Mouse (Mus musculus): ENCODE results near the gene Alpk1. TPM values are rescaled to one million over a fixed set of nuclear protein-coding genes. Genes with fewer than 3 reads are reported as not detected.

The Alpk1 gene
- polyA plus RNA-seq, 1 experiment from 2014 or later, result 1.1 TPM

DNA sequence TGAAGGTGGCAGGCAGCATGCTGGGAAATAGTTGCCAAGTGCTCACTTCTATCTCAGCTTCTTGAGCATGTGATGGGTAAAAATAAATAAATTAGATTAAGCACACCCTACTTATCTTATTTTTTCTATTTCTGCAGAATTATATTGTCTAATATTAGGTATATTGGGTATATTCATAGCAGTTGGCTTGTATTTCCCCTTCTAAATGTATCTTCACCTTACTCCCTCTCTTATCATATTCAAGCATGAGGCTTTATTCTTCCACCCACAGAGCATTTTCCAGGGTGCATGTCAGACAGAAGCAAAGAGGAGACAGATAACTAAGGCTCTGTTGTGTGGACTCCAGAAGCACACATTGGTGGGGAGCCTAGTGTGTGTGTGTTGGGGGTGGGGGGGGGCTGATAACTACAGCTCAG lies 22.4 kb downstream of the Alpk1 start:
- H3K4me2 ChIP-seq, result no peak overlapping the region
- no peak overlapping the region for H3K9ac ChIP-seq
- peaks cover 88% of the 10 kb centered on the region for H3K27me3 ChIP-seq
- H3K4me1 ChIP-seq, result peaks cover 9% of the 10 kb centered on the region
- peak overlapping the region; percentile 86; the same call in 1 of the 2 replicates for H3K27ac ChIP-seq
- H3K9me3 ChIP-seq (replicated peaks), result no peaks in the 10 kb centered on the region
- no peak overlapping the region for H3K4me3 ChIP-seq
- H3K36me3 ChIP-seq (ENCODE audit: poor library complexity, severe bottlenecking), result no peaks in the 10 kb centered on the region
- no peak for ATAC-seq

DNA sequence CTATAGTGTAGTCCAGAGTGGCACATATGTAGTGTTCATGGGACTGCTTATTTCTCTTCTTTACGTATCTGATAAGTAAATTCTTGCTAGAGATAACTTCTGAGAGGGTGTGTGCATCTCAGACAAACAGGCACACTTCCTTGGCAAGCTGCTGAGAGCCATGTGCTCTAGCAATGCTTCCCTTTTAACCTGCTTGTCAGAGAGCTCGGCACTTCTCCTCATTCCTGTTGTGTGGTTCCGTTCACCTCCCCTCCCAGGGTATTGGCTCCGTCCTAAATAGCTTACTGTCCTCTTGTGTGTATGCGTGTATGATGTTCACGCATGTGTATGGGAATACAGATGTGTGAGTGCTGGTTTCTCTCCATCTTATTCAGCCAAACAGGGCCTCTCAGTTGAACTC lies 23.9 kb downstream of the Alpk1 start:
- no peaks in the 10 kb centered on the region for H3K9me3 ChIP-seq (replicated peaks)
- H3K4me1 ChIP-seq, result peaks cover 12% of the 10 kb centered on the region
- no peak overlapping the region for H3K9ac ChIP-seq
- no peak overlapping the region for H3K4me2 ChIP-seq
- ATAC-seq, result no peak
- H3K27me3 ChIP-seq, result peaks cover 75% of the 10 kb centered on the region
- no peak overlapping the region for H3K4me3 ChIP-seq
- WGBS, result 88% methylated on average over 6 of the region's 6 CpGs
- no peak overlapping the region for H3K27ac ChIP-seq
- no peaks in the 10 kb centered on the region for H3K36me3 ChIP-seq (ENCODE audit: poor library complexity, severe bottlenecking)

DNA sequence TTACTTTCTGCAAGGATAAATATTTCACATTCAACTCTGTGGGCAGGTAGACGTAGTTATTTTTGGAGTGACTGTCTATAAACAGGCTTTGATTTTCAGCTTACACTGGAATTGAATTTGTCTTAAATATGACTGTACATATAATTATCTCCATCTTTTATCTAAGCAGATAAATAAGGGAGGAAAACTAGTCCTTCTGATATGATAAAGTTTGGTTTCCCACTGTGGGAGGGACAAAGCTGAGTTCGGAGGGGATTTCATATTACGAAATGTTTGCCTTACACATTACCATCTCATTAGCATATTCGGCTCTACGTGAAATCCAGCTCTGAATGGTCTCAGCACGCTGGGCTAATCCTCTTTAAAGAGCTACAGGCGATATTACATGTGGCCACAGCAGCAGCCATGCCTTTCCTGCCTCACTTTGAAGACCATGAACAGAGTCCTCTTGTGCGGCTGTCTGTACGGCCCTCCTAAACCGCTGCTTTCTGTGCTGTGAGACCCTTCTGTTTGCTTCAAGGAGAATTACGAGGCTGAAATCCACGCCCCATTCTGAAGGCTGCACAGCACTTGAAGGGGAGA lies 30.3 kb downstream of the Alpk1 start:
- WGBS, result 2% methylated on average over 12 of the region's 12 CpGs
- no peaks in the 10 kb centered on the region for H3K36me3 ChIP-seq (ENCODE audit: poor library complexity, severe bottlenecking)
- peaks cover 52% of the 10 kb centered on the region for H3K27me3 ChIP-seq
- ATAC-seq, result peak; percentile 63
- peak overlapping the region; percentile 30; the same call in 1 of the 2 replicates for H3K9ac ChIP-seq
- no peaks in the 10 kb centered on the region for H3K9me3 ChIP-seq (replicated peaks)
- H3K4me3 ChIP-seq, result peak overlapping the region; percentile 6; the same call in 1 of the 2 replicates
- peaks cover 55% of the 10 kb centered on the region for H3K4me1 ChIP-seq
- H3K27ac ChIP-seq, result peak overlapping the region; percentile 93
- peak overlapping the region; percentile 55 for H3K4me2 ChIP-seq

DNA sequence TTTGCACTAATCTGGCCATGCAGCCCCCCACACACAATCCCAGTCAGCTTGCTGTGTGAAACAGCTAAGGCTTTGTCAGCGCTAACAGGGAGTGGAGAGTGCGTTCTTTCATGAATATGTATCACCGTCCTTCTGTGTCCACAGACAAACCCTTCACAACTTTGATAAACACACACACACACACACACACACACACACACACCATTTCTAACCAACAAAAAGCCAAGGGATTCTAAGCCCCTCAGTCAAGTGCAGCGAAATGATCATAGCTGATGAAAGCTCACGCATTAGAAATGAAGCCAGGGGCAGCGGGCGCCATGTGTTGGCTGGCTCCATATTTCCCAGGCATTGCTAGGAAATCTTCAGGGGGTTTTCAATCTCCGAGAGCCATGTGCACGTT lies 31.1 kb downstream of the Alpk1 start:
- 0% methylated on average over 9 of the region's 9 CpGs for WGBS
- H3K4me3 ChIP-seq, result peak overlapping the region; percentile 26
- H3K9ac ChIP-seq, result peak overlapping the region; percentile 23; the same call in 1 of the 2 replicates
- H3K4me2 ChIP-seq, result peak overlapping the region; percentile 55
- no peaks in the 10 kb centered on the region for H3K36me3 ChIP-seq (ENCODE audit: poor library complexity, severe bottlenecking)
- no peaks in the 10 kb centered on the region for H3K9me3 ChIP-seq (replicated peaks)
- H3K27me3 ChIP-seq, result peaks cover 49% of the 10 kb centered on the region
- peak; percentile 72 for ATAC-seq
- H3K4me1 ChIP-seq, result peaks cover 63% of the 10 kb centered on the region
- H3K27ac ChIP-seq, result peak overlapping the region; percentile 93

DNA sequence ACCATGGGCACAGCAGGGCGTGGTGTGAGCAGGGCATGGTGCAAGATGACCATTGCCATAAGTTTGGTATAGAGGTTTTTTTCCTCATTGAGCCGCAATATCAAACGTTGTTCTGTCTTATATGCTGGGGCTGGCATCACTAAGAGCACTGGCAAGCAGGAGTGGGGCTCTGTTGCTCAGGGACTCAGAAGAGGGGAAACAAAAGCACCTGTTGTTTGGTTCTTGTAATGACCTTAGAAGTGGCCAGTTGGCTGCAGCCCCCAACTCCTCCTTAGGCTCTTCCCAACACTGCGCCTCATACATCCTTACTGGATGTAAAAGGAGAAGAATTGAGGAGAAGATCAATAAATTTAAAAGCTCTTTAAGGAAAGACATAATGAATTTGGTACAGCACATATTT lies 31.7 kb downstream of the Alpk1 start:
- H3K27me3 ChIP-seq, result peaks cover 42% of the 10 kb centered on the region
- no peak overlapping the region; the same call in 1 of the 2 replicates for H3K9ac ChIP-seq
- no peaks in the 10 kb centered on the region for H3K36me3 ChIP-seq (ENCODE audit: poor library complexity, severe bottlenecking)
- H3K27ac ChIP-seq, result peak overlapping the region; percentile 93
- H3K4me1 ChIP-seq, result peaks cover 68% of the 10 kb centered on the region
- 28% methylated on average over 4 of the region's 4 CpGs for WGBS
- H3K9me3 ChIP-seq (replicated peaks), result no peaks in the 10 kb centered on the region
- H3K4me3 ChIP-seq, result no peak overlapping the region
- no peak for ATAC-seq
- H3K4me2 ChIP-seq, result peak overlapping the region; percentile 55

DNA sequence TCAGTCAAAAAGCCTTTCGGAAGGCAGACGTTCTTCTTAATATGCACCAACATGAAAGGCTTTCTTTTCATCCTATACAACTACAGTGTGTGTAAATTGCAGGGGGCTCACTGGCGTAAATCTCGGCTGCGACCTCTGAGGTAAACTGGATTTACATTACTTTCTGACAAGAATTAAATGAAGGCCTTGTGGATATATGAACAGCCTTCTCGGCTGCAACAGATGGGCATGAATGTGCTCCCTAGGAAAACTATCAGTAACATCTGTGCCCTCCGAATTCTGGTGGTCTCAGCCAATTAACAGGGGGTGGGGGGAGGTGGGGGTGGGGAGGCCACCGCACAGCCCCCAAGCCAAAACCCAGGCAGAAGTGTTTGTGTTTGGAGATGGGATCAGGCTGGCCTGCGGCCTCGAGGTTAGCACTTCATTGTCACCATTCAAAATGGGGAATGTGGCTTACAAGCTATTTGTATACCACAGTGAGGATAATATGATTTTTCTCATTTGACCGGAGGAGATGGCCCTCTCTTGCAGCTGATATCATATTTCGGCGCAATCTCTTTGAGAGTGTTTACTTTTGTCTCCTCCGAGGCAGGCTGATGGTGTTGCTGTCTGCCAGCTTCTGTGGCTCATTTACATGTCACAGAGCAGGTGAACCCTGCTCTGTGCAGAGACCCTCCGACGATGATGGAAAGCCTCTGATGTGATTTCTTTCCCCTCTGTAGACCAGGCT lies 34.3 kb downstream of the Alpk1 start:
- no peak overlapping the region for H3K4me3 ChIP-seq
- WGBS, result 6% methylated on average over 16 of the region's 16 CpGs
- H3K4me1 ChIP-seq, result peaks cover 62% of the 10 kb centered on the region
- H3K9me3 ChIP-seq (replicated peaks), result no peaks in the 10 kb centered on the region
- H3K4me2 ChIP-seq, result peak overlapping the region; percentile 8; the same call in 1 of the 2 replicates
- H3K27me3 ChIP-seq, result peaks cover 36% of the 10 kb centered on the region
- peak; percentile 60 for ATAC-seq
- H3K36me3 ChIP-seq (ENCODE audit: poor library complexity, severe bottlenecking), result no peaks in the 10 kb centered on the region
- H3K9ac ChIP-seq, result no peak overlapping the region
- H3K27ac ChIP-seq, result peak overlapping the region; percentile 88

DNA sequence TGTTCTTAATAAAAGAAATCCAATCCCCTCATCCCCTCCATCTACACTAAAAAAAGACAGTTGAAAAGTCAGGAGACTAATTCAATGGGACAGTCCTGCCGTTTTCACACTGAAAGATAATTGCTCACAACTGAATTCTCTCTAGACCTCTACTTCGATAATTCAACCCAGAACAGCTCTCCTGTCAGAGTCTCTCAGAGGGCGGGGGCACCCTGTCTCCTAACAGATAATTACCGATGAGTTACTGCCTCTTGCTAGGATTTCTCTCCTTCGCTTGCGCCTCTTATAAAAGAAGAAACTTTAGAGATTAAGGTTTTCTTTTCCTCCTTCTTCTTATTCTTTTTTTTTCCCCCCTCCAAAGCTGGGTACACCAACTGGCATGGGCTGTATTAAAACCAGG lies 34.8 kb downstream of the Alpk1 start:
- Histone ChIP-seq H3K36me3 (ENCODE audit: poor library complexity, severe bottlenecking) (no peaks in the 10 kb centered on the region), H3K4me3 (no peak overlapping the region), H3K27me3 (peaks cover 32% of the 10 kb centered on the region), H3K4me2 (peak overlapping the region; percentile 8; the same call in 1 of the 2 replicates), H3K4me1 (peaks cover 57% of the 10 kb centered on the region), H3K9ac (no peak overlapping the region), H3K9me3 (replicated peaks) (no peaks in the 10 kb centered on the region), H3K27ac (peak overlapping the region; percentile 88)
- WGBS, result 16% methylated on average over 6 of the region's 6 CpGs
- ATAC-seq, result no peak

DNA sequence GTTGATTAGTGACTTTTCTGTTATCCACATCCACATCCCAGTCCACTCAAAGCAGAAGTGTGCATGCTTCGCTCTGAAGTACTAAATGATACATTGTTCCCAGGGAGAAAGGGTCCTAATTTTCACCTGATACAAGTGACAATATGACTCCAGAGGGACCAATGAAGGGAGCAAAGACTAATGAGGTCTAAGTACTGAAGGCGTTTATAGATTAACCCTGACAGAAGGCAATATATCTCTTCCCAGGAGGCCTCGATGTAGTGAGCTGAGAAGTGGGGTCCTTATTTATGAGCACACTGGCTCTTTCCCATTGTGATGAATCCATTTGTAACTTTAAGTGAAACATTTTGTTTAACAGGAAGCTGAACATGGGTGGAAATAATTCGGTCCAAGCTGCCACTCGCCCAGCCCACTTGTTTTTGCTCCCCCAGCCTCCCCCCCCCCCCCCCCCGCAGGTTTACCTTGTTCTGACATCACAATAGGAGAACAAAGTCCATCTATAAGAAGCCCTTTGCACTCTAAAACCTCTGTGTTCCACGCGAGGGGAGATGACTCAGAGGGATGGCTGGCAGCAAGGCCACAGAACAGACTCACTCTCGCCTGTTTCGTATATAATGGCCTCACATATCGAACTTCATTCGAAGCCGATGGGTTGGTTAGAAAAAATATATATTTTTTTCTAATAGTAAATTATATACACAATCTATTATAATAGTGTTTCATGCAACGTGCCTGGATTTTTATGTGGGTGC lies 36.5 kb downstream of the Alpk1 start:
- no peak for ATAC-seq
- Histone ChIP-seq H3K27ac (no peak overlapping the region), H3K4me3 (no peak overlapping the region), H3K4me2 (no peak overlapping the region), H3K9me3 (replicated peaks) (no peaks in the 10 kb centered on the region), H3K27me3 (peaks cover 32% of the 10 kb centered on the region), H3K36me3 (ENCODE audit: poor library complexity, severe bottlenecking) (no peaks in the 10 kb centered on the region), H3K9ac (no peak overlapping the region), H3K4me1 (peaks cover 39% of the 10 kb centered on the region)
- WGBS, result 56% methylated on average over 14 of the region's 14 CpGs

DNA sequence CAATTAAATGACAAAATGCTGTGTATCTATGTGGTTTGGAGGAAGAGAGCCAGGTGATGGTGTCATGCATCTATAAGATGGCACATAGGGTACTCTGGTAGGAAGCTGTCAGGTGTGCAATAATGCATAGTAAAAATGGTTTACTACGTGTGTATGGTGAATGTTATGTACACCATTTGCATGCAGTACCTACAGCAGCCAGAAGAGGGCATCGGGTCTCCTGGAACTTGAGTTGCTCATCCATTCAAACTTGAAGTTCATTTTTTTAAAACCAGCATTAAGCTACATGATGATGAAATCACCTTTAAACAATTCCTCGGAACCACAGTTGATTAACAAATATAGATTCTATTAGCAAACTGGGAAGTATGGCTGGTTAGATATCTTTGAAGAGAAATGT lies 38.9 kb downstream of the Alpk1 start:
- 91% methylated on average over 3 of the region's 3 CpGs for WGBS
- no peaks in the 10 kb centered on the region for H3K36me3 ChIP-seq (ENCODE audit: poor library complexity, severe bottlenecking)
- no peak overlapping the region for H3K9ac ChIP-seq
- peaks cover 27% of the 10 kb centered on the region for H3K4me1 ChIP-seq
- no peak for ATAC-seq
- no peak overlapping the region for H3K4me2 ChIP-seq
- no peaks in the 10 kb centered on the region for H3K9me3 ChIP-seq (replicated peaks)
- H3K27me3 ChIP-seq, result peaks cover 16% of the 10 kb centered on the region; the same call in 1 of the 2 replicates
- H3K27ac ChIP-seq, result no peak overlapping the region
- no peak overlapping the region for H3K4me3 ChIP-seq

DNA sequence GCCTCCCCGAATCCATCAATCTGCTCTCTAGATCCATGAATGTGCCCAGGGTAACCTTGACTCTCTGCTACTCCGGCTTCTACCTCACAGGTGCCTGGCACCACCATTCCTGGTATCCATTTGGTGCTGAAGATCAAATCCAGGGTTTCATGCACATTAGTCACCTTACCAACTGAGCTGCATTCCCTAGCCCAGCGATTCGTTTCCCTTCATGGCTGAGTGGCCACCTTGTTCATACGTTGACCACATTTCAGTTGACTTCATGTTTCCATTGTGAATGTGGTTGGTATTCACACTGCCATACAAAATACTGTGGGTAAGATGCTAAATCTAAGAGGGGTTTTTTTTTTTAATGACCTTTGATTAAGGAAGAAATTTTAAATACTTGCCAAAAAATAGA lies 42.5 kb downstream of the Alpk1 start:
- no peak overlapping the region for H3K4me3 ChIP-seq
- H3K9ac ChIP-seq, result no peak overlapping the region
- WGBS, result 76% methylated on average over 5 of the region's 5 CpGs
- H3K36me3 ChIP-seq (ENCODE audit: poor library complexity, severe bottlenecking), result no peaks in the 10 kb centered on the region
- H3K27ac ChIP-seq, result no peak overlapping the region
- no peak overlapping the region for H3K4me2 ChIP-seq
- H3K27me3 ChIP-seq, result 0 out of 2 replicates have a peak, but pooled peaks cover 11% of the 10 kb centered on the region
- ATAC-seq, result no peak
- H3K9me3 ChIP-seq (replicated peaks), result no peaks in the 10 kb centered on the region
- H3K4me1 ChIP-seq, result no peaks in the 10 kb centered on the region

DNA sequence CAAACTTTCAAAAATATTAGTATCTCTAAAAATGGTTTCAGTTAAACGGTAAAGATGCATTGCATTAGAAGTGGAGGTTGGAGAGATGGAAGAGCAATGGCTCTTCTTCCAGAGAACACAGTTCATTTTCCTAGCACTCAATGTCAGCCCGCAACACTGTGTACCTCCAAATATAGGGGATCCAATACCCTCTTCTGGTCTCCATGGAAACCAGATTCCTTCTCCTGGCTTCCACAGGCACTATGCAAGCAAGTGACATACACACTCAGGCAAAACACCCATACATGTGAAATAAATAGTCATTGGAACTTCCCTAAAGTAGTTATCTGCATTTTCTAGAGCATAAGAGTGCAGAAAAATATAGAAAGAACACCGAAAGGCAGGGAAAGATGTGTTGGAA lies 44.9 kb downstream of the Alpk1 start:
- Histone ChIP-seq H3K36me3 (ENCODE audit: poor library complexity, severe bottlenecking) (no peaks in the 10 kb centered on the region), H3K4me2 (no peak overlapping the region), H3K4me1 (no peaks in the 10 kb centered on the region), H3K9ac (no peak overlapping the region), H3K27ac (no peak overlapping the region), H3K4me3 (no peak overlapping the region), H3K27me3 (peaks cover 13% of the 10 kb centered on the region; the same call in 1 of the 2 replicates), H3K9me3 (replicated peaks) (no peaks in the 10 kb centered on the region)
- ATAC-seq, result no peak
- 80% methylated on average over 3 of the region's 3 CpGs for WGBS

DNA sequence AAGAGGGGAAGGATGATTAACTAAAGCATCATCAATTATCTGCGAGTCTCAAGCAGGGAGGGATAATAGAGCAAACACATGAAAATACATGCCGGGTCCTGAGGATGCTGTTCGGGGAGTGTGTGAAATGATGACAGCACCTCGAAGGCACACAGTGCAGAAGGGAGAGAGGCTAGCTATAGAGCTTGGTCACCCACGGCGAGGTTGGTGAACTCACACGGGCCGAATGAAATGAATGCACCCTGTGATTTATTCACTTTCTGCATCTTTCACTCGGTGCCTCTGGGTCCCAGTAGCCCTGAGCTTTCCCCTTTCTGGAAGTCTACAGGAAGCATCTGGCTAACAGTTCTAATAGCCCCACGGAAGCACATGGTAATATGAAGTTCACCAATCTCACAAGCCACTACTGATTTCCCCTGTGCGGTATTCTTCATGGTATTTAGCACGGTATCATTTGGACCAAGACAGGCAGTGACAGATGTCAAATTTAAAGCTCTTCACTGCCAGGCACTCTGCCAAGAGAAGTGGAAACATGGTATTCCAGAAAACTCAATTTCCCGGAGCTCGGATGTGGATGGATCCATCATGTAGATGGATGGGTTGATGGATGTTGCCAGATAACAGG lies 50.7 kb downstream of the Alpk1 start:
- Histone ChIP-seq H3K9ac (no peak overlapping the region), H3K27me3 (peaks cover 44% of the 10 kb centered on the region), H3K4me2 (no peak overlapping the region), H3K9me3 (replicated peaks) (no peaks in the 10 kb centered on the region), H3K4me3 (no peak overlapping the region), H3K36me3 (ENCODE audit: poor library complexity, severe bottlenecking) (no peaks in the 10 kb centered on the region), H3K4me1 (peaks cover 17% of the 10 kb centered on the region), H3K27ac (no peak overlapping the region)
- peak; percentile 54 for ATAC-seq
- WGBS, result 62% methylated on average over 14 of the region's 14 CpGs

Data from forebrain, embryonic 13.5 days (tissue).